Mouse (Mus musculus) right cerebral cortex, postnatal 25 days (tissue): Measurements from ENCODE around the gene Krtap6-1.
"Not testable (repeated sequence)": the region's sequence is repeated elsewhere in the genome, so short reads cannot be mapped to it uniquely, and the experiment has no call there.

Experiments used
- DNase-seq: peaks from one replicate; pipeline ENCODE4 v3.0.0; 2022

The Krtap6-1 gene

DNA sequence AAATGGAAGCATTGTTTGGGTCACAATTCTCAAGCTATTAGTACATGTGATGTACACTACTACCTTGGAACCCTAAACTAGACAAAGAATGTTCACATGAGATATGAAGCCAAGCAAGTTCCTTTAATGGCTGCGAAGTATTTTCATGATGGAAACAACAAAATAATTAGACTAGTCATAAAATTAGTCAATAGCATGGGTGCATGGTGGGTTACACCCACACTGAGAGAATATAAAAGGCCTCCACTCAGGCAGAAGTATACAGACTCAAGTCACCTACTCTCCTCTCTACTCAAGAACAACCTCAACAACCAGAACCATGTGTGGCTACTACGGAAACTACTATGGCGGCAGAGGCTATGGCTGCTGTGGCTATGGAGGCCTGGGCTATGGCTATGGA is at the start of gene Krtap6-1:
Gene Krtap6-1, plus strand, starts transcription at position 301 of the 400 bp plus-strand sequence.
- DNase-seq = not testable (repeated sequence)

GRCm38 (mm10) chr16:89010659-89011058 is 20.8 kb upstream of the Krtap6-1 start, which contains the start of gene Krtap22-2:
Krtap22-2 (minus strand) TSS chr16:89010759.
- DNase-seq = no peak

DNA sequence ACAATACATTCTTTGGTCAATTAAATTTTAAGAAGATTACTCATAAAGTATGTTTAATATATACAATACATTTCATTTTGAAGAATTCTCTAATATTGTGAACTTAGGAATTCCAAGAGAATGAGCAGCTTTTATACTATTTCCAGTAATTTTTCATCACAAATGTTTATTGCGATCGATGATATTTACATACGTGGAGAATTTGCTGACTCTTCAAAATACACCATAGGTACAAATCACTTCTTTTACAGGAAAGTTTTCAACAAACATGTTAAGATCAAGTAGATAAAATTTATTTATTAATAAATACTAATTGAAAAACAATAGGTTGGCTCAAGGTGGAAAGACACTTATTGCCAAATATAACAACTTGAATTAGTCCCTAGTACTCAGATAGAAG is 17.5 kb upstream of the Krtap6-1 start:
- no peak for DNase-seq

- not testable (repeated sequence) for DNase-seq
Measured at GRCm38 (mm10) chr16:89014984-89015383, 16.5 kb upstream of the Krtap6-1 start, which contains the start of gene Gm10229. Gm10229 (plus strand) TSS chr16:89015284.

DNA sequence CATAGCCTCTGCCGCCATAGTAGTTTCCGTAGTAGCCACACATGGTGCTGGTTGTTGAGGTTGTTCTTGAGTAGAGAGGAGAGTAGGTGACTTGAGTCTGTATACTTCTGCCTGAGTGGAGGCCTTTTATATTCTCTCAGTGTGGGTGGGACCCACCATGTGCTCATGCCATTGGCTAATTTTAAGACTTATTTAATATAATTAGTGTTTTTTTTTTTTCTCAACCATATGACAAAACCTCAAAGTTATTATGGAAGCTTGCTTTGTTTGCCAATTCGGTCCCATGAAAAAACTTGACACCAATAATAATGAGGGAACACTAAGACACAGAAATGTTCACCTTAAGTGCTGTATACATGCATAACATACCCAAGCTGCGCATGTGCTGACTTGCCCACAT is 9.9 kb downstream of the Krtap6-1 start, which contains the start of gene Gm10228:
Gene Gm10228, minus strand, starts transcription at position 101 of the 400 bp plus-strand sequence.
- not testable (repeated sequence) for DNase-seq

- no peak for DNase-seq
Measured at GRCm38 (mm10) chr16:89047783-89048182, 16.3 kb downstream of the Krtap6-1 start, which contains the start of gene Krtap6-5. Krtap6-5 (minus strand) TSS chr16:89047883.

- not testable (repeated sequence) for DNase-seq
Measured at GRCm38 (mm10) chr16:89063902-89064301, 32.4 kb downstream of the Krtap6-1 start, which contains the start of gene 1110025L11Rik. 1110025L11Rik (minus strand) TSS chr16:89064002.

DNA sequence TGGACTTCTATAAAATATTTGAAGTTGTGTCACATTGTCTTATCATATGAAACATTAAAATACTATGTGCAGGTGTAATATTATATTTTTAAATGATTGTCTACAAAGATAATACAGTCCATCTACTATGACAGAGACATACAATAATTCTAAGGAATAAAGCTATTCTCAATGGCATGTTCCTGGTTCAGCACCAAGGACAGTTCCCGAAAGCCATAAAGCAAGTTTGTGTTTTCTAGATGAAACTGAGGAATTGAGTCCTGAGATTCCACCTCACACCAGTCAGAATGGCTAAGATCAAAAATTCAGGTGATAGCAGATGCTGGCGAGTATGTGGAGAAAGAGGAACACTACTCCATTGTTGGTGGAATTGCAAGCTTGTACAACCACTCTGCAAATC is 39.5 kb downstream of the Krtap6-1 start:
- DNase-seq = not testable (repeated sequence)
